Mouse (Mus musculus) liver, embryonic 11.5 days (tissue): ENCODE measurements around the gene Dnlz. TPM values are rescaled to one million over a fixed set of nuclear protein-coding genes. Genes with fewer than 3 reads are reported as not detected.

ENCODE experiments used
- ATAC-seq: fragments of 200-750 bp; cut with Nextera tagmentation; replicated peaks from 2 replicates; pipeline ENCODE4 v1.8.0; 2017; ENCODE audit warnings: moderate number of reproducible peaks, mild to moderate bottlenecking, moderate TSS enrichment, moderate library complexity; ENCODE audit not compliant: low FRiP score
- DNase-seq: peaks from one replicate; pipeline ENCODE4 v3.0.0-alpha.2; 2017; ENCODE audit warnings: low spot score
- H3K27ac ChIP-seq: fragments of 300-500 bp; sonication (generic); 2 replicates; pipeline ENCODE4 v1.5.1; 2014; ENCODE audit warnings: mild to moderate bottlenecking, low read depth, low read length, control low read depth
- H3K27me3 ChIP-seq: fragments of 300-500 bp; sonication (generic); replicated peaks from 2 replicates; pipeline ENCODE4 v1.6.1; 2014; ENCODE audit warnings: low read length, mixed read lengths; ENCODE audit not compliant: control insufficient read depth, insufficient read depth
- H3K36me3 ChIP-seq: fragments of 300-500 bp; sonication (generic); 2 replicates; pipeline ENCODE4 v1.6.1; 2014; ENCODE audit warnings: mild to moderate bottlenecking, low read length, moderate library complexity, mixed read lengths; ENCODE audit not compliant: control insufficient read depth, insufficient read depth
- H3K4me1 ChIP-seq: fragments of 300-500 bp; sonication (generic); replicated peaks from 2 replicates; pipeline ENCODE4 v1.6.1; 2014; ENCODE audit warnings: low read length, mixed read lengths; ENCODE audit not compliant: control insufficient read depth, insufficient read depth
- H3K4me2 ChIP-seq: fragments of 300-500 bp; sonication (generic); 2 replicates; pipeline ENCODE4 v1.6.1; 2014; ENCODE audit warnings: mild to moderate bottlenecking, control low read depth, moderate library complexity
- H3K4me3 ChIP-seq: fragments of 300-500 bp; sonication (generic); 2 replicates; pipeline ENCODE4 v1.5.1; 2014; ENCODE audit warnings: low read depth, low read length, control low read depth
- H3K9ac ChIP-seq: fragments of 300-500 bp; sonication (generic); 2 replicates; pipeline ENCODE4 v1.6.1; 2014; ENCODE audit warnings: low read depth, low read length, control low read depth
- H3K9me3 ChIP-seq: fragments of 300-500 bp; sonication (generic); 2 replicates; pipeline ENCODE4 v1.6.1; 2016; ENCODE audit warnings: low read length, inconsistent platforms, mixed read lengths; ENCODE audit not compliant: control insufficient read depth
- WGBS: fragments of 180-500 bp; shearing (Covaris S2); extraction: QIAGEN DNeasy Blood & Tissue Kit; methylation state at CpG from one replicate; pipeline ENCODE4 v1.1.7; 2014; 5-methylcytosine and 5-hydroxymethylcytosine counted together
- polyA plus RNA-seq: library from polyadenylated mRNA; unstranded; fragments of >200 nt; fragmentation: Nextera tagmentation; extraction: Ambion mirVana; gene quantifications from 2 replicates; pipeline ENCODE4 v1.2.1, GENCODE M21; 2014

Dnlz gene
- polyA plus RNA-seq, 1 experiment from 2014 or later = 23.0 TPM

GRCm38 (mm10) chr2:26353066-26353980 is 1.4 kb upstream of the Dnlz start:
- Histone ChIP-seq H3K4me1 (peaks cover 16% of the 10 kb centered on the region), H3K27ac (no peak overlapping the region), H3K27me3 (no peaks in the 10 kb centered on the region), H3K4me2 (peak overlapping the region; percentile 97), H3K36me3 (peaks cover 4% of the 10 kb centered on the region; the same call in 1 of the 2 replicates), H3K9ac (no peak overlapping the region), H3K9me3 (no peaks in the 10 kb centered on the region), H3K4me3 (peak overlapping the region; percentile 82)
- ATAC-seq (no peak), DNase-seq (no peak)
- WGBS = 83% methylated on average over 11 of the region's 11 CpGs

- DNase-seq (no peak), ATAC-seq (peak; percentile 42)
- Histone ChIP-seq H3K4me2 (peak overlapping the region; percentile 97), H3K9ac (peak overlapping the region; percentile 93), H3K27ac (no peak overlapping the region; the same call in 1 of the 2 replicates), H3K27me3 (no peaks in the 10 kb centered on the region), H3K4me1 (peaks cover 22% of the 10 kb centered on the region), H3K9me3 (no peaks in the 10 kb centered on the region), H3K4me3 (peak overlapping the region; percentile 82), H3K36me3 (peaks cover 4% of the 10 kb centered on the region; the same call in 1 of the 2 replicates)
- 5% methylated on average over 36 of the region's 36 CpGs for WGBS
These were observed 491 bp upstream of the Dnlz start for GRCm38 (mm10) chr2:26352291-26352910.

DNA sequence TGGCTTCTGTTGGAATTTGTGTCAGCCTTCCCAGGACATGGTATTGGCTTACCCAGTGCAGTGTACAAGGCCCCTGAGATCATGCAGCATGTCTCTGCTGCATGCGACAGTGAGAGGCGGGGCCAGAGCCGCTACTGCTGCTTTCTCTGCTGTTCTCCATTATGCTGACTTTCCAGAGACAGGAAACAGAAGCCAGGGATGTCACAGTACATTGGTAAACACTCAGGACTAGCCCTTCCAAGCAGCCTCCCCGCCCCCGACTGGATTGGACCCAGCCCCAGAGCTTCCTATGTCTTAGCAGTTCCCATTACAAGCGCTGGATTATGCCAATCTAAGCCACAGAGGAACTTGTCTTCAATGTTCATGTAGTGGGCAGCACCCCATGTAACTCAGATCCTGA is 3.7 kb downstream of the Dnlz start:
- ATAC-seq (no peak), DNase-seq (no peak)
- Histone ChIP-seq H3K9me3 (no peaks in the 10 kb centered on the region), H3K36me3 (peaks cover 8% of the 10 kb centered on the region; the same call in 1 of the 2 replicates), H3K9ac (no peak overlapping the region), H3K4me3 (no peak overlapping the region), H3K27ac (no peak overlapping the region), H3K4me1 (peaks cover 22% of the 10 kb centered on the region), H3K4me2 (no peak overlapping the region), H3K27me3 (no peaks in the 10 kb centered on the region)
- 73% methylated on average over 6 of the region's 6 CpGs for WGBS

DNA sequence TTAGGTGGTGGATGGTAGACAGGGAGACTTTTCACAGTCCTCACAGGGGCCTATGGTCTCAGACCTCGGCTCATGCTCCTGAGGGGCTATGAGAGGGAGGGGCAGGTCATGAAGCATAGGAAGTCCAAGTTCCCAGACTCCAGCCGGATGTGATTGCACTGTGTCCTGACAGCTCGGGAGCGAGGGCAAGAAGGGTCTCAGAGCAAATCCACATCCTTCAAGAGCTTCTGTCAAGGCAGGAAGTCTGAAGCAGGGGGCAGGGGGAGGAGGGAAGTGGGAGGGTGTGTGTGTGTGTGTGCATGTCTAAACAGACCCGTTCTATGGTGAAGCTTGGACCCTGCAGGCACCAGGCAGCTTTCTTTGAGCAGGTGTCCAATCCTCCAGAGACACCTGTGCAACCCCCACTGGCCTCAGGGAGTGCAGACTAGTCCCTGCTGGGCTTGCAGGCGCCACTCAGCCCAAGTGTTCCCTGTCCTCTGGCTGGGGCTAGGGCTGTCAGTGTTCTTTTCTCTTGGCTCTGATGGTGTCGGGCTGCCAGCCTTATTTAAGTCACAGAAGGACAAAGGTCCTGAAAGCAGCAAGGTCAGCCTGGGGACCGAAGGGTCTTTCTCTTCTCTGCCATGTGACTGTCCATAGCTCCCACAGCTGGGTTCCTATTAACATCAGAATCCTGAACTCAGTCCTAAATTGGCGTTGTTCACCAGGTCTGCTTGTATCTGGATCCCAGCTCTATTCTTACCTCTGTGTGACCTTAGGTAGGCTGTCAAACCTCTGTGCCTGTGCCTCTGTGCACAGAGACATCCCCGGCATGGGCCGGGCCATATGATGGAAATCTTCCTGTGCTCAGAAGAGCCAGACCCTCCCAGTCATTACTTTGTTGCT is 9.1 kb downstream of the Dnlz start:
- no peak overlapping the region for H3K9ac ChIP-seq
- H3K4me3 ChIP-seq = no peak overlapping the region
- 58% methylated on average over 11 of the region's 11 CpGs for WGBS
- peak overlapping the region; percentile 68 for H3K27ac ChIP-seq
- no peak for DNase-seq
- H3K27me3 ChIP-seq = no peaks in the 10 kb centered on the region
- no peak overlapping the region for H3K4me2 ChIP-seq
- H3K36me3 ChIP-seq = peaks cover 5% of the 10 kb centered on the region; the same call in 1 of the 2 replicates
- no peak; the same call in 1 of the 2 replicates for ATAC-seq
- H3K4me1 ChIP-seq = peaks cover 14% of the 10 kb centered on the region
- no peaks in the 10 kb centered on the region for H3K9me3 ChIP-seq

DNA sequence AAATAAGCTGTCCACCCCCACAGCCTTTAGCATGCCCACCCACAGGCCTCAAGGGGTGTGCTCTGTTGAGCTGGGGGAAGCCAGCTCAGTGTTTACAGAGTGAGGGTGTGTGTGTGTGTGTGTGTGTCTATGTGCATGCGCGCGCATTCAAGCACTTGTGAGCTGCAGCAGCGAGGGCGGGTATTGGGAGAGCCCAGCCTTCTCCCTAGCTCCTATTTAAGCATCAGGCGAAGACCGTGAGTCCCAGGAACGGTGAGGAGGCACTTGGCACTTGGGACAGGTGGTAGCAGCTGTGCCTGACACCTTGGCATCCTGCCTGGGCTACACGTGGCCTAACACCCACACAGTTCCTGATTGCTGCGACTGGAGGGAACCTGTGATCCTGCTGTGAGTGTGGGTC is 9.9 kb downstream of the Dnlz start:
- no peak overlapping the region for H3K9ac ChIP-seq
- WGBS = 76% methylated on average over 10 of the region's 10 CpGs
- DNase-seq (no peak), ATAC-seq (0 out of 2 replicates have a peak, but pooled peaks have one; percentile 2)
- H3K27ac ChIP-seq = peak overlapping the region; percentile 68; the same call in 1 of the 2 replicates
- H3K27me3 ChIP-seq = no peaks in the 10 kb centered on the region
- no peak overlapping the region for H3K4me2 ChIP-seq
- H3K4me1 ChIP-seq = peaks cover 13% of the 10 kb centered on the region
- H3K36me3 ChIP-seq = peaks cover 5% of the 10 kb centered on the region; the same call in 1 of the 2 replicates
- H3K9me3 ChIP-seq = no peaks in the 10 kb centered on the region
- H3K4me3 ChIP-seq = no peak overlapping the region

DNA sequence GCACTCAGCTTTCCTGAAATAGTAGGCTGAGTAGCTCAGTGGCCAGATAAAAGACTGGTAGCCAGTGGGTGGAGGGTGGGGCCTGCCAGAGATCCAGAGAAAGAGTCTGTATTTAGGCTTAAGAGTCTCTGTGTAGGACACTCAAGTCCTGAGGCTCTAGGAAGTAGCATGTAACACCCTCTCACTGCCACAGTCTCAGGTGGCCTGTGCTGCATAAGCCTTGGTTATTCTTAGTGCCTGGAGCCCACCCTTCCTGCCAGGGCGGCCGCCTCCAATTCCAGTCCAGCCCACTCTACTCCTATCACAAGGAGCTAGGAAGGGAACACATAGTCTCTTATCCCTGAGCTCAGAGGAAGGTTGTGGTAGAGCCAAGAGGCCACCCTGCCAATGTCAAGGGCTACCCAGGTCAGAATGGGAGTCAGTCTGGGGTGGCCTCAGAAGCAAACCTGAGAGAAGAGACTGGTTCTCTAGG is 10.4 kb downstream of the Dnlz start:
- Histone ChIP-seq H3K4me3 (no peak overlapping the region), H3K36me3 (peaks cover 2% of the 10 kb centered on the region; the same call in 1 of the 2 replicates), H3K9me3 (no peaks in the 10 kb centered on the region), H3K9ac (no peak overlapping the region), H3K4me2 (no peak overlapping the region), H3K27ac (peak overlapping the region; percentile 2; the same call in 1 of the 2 replicates), H3K27me3 (no peaks in the 10 kb centered on the region), H3K4me1 (peaks cover 13% of the 10 kb centered on the region)
- ATAC-seq = peak; percentile 23; the same call in 1 of the 2 replicates
- no peak for DNase-seq
- WGBS = 82% methylated on average over 2 of the region's 2 CpGs

GRCm38 (mm10) chr2:26339204-26339551 is 12.7 kb downstream of the Dnlz start:
- 0 out of 2 replicates have a peak, but pooled peaks cover 2% of the 10 kb centered on the region for H3K36me3 ChIP-seq
- 81% methylated on average over 5 of the region's 5 CpGs for WGBS
- H3K4me3 ChIP-seq = no peak overlapping the region

More at GRCm38 (mm10) chr2:26339204-26339551, 12.7 kb downstream of the Dnlz start:
- no peaks in the 10 kb centered on the region for H3K9me3 ChIP-seq
- H3K9ac ChIP-seq = no peak overlapping the region
- no peak overlapping the region for H3K4me2 ChIP-seq
- no peaks in the 10 kb centered on the region for H3K27me3 ChIP-seq
- DNase-seq (no peak), ATAC-seq (no peak)
- H3K27ac ChIP-seq = no peak overlapping the region
- peaks cover 13% of the 10 kb centered on the region for H3K4me1 ChIP-seq
